Mouse (Mus musculus) cerebellum, adult 9-11 months (tissue): Measurements from ENCODE around the gene Zar1l.
"Not testable (repeated sequence)": the region's sequence is repeated elsewhere in the genome, so short reads cannot be mapped to it uniquely, and the experiment has no call there.

ENCODE experiments used
- DNase-seq: peaks from one replicate; pipeline ENCODE4 v3.0.0; 2022

Zar1l gene

GRCm38 (mm10) chr5:150518064-150518463 is at the start of gene Zar1l:
Gene Zar1l, minus strand, starts transcription at chr5:150518164.
- no peak for DNase-seq

DNA sequence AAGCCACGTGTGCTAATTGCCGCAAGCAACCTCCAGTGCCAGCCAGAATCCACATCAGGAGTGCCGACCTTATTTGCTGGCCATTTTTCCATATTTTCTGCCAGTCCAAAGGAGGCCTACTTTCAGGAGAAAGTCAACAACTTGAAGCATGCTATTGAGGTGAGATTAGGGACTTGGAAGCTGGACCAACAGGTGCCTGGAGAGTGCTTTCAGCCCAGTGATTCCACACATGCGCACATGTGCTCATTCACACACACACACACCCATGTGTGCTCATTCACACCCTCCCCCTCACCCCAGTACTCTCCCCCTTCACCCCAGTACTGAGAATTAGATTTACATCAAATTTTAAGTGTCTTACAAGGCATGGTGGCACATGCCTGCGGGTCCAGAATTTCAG is 49.0 kb upstream of the Zar1l start:
- no peak for DNase-seq

GRCm38 (mm10) chr5:150566226-150566625 is 48.3 kb upstream of the Zar1l start:
- DNase-seq, result no peak

DNA sequence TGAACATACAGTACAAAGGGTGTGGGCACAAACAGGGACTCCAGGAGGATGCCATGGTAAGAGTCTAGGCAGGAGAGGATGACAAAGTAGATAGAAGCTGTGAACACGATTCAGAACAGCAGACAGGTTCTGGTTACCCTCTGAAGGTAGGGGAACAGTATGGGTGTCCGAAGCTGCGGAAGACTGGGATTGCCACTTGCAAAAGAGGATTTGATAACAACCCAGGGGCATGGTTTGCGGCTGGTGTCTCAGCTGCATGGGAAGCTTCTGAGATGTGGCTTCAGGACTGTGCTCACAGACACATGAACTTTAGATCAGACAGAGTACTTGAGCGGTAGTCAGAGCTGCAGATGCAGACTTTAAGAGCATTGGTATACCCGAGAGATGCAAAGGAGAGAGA is 46.5 kb upstream of the Zar1l start:
- no peak for DNase-seq

DNA sequence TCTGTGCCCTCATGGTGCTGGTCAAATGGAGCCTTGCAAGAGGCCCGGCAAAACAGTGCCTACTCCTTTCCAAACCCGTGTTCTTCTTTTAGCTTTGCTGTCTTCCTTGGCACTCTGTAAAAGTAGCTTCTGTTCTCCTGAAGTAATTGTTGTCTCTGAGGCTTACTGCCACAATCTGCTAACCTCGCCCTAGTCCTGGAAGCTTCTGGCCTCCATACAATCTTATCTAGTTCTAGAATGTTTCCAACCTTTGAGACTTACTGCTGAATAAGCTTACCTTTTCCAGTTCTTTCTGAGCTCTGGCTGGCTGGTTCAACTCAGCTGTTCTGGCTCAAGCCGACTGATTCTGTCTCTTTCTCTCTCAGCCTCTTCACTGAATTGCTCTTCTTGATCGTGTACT is 43.8 kb upstream of the Zar1l start:
- no peak for DNase-seq

GRCm38 (mm10) chr5:150561376-150561775 is 43.4 kb upstream of the Zar1l start:
- no peak for DNase-seq

- no peak for DNase-seq
These were observed 42.9 kb upstream of the Zar1l start for GRCm38 (mm10) chr5:150560851-150561250.

- DNase-seq, result no peak
These were observed 41.6 kb upstream of the Zar1l start for GRCm38 (mm10) chr5:150559519-150560103.

DNA sequence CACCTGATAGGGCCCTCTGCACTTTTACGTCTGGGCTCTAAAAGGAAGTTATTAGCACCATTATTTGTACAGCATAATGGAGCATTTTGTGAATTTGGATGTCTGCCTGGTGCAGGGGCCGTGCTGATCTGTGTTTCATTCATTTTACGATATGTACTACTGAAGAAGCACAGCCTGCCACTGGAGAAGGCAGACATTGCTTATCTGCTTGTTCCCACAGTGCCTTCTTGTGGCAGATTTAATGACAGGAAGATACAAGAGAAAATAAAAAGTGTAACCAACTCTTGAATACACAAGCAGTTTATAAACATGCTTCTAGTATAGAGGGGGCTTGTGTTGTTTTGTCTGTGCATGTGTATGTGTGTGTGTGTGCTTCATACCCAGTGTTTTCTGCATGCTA is 33.7 kb upstream of the Zar1l start:
- DNase-seq, result no peak

GRCm38 (mm10) chr5:150543184-150543583 is 25.2 kb upstream of the Zar1l start:
- no peak for DNase-seq

- no peak for DNase-seq
These were observed 23.3 kb upstream of the Zar1l start for GRCm38 (mm10) chr5:150541302-150541701.

DNA sequence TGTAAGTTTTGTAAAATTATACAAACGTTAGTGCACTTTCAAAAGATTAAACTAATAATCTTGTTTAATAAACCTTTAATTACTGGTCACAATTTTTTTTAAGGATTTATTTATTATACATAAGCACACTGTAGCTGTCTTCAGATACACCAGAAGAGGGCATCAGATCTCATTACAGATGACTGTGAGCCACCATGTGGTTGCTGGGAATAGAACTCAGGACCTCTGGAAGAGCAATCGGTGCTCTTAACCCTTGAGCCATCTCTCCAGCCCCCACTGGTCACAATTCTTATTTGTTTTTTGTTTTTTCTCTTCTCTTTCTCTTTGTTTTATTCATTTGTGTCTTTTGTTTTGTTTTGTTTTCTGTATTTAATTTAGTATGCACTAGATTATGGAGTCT is 7.3 kb upstream of the Zar1l start:
- DNase-seq, result no peak

DNA sequence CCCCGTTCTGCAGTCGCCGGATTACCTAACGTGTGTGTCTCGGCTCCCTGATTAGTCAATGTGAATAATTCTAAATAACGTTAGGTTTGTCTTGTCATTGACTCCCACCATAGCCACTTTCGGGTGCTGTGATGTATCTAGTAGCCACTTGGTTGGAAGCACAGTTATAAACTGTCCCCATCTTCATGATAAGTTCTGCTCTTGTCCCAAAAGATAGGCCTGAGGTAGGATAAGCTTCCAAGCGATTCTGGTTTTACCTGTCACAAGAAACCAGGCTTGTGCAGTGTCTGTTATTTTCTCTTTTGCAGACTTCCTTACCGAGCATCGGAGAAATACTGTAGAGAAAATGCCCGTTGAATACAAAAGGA is 4.9 kb upstream of the Zar1l start:
- no peak for DNase-seq

- DNase-seq, result peak; percentile 89
These were observed 4.2 kb upstream of the Zar1l start, which contains the start of gene Brca2 for GRCm38 (mm10) chr5:150521937-150522866. Gene Brca2, plus strand, starts transcription at chr5:150522630.

DNA sequence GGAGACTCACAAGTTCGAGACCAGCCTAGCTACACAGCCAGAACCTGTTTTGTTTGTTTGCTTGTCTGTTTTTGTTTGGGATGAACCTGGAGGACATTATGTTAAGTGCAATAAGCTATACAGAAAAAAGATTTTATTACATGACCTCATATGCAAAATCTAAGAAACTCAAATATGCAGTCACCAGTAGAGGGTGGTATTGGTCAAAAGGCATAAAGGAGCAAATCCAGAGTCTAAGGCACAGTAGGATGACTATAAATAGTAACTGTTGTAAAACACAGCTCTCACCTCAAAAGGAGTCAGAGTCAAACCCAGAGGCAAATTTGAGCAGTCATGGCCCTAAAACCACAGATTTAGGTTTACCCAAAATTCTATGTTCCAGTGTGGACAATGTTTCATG is 1.6 kb upstream of the Zar1l start:
- DNase-seq, result no peak

DNA sequence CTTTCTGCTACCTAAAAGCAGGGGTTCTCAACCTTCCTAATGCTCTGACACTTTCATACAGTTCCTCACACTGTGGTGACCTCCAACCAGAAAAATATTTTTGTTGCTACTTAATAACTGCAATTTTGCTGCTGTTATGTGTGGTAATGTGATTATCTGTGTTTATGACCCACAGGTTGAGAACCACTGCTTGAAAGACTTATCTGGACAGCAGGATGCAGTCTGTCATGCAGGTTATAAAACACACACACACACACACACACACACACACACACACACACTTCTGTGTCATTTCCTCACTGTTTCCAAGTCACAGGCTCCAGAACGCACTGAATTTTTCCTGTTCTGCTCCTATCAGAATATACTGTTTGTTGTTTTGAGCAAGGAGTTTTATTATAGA is 3.9 kb downstream of the Zar1l start:
- no peak for DNase-seq

GRCm38 (mm10) chr5:150513264-150513663 is 4.7 kb downstream of the Zar1l start:
- no peak for DNase-seq

GRCm38 (mm10) chr5:150510451-150511225 is 7.3 kb downstream of the Zar1l start:
- no peak for DNase-seq

DNA sequence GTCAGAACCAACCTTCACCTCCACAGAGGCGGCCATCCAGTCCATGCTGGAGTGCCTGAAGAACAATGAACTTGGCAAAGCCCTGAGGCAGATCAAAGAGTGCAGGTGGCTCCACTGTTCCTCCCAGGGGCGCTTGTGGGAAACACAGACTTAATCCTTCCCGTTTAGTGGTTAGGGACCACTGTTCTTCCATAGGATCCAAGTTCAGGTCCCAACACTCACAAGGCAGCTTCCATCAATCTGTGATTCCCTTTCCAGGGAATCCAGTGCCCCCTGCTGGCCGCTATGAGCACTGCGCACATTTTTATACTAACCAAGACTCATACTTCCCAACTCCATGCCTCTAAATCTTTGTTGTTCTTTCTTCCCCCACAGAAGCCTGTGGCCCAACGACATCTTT is 22.2 kb downstream of the Zar1l start:
- DNase-seq, result peak; percentile 9

DNA sequence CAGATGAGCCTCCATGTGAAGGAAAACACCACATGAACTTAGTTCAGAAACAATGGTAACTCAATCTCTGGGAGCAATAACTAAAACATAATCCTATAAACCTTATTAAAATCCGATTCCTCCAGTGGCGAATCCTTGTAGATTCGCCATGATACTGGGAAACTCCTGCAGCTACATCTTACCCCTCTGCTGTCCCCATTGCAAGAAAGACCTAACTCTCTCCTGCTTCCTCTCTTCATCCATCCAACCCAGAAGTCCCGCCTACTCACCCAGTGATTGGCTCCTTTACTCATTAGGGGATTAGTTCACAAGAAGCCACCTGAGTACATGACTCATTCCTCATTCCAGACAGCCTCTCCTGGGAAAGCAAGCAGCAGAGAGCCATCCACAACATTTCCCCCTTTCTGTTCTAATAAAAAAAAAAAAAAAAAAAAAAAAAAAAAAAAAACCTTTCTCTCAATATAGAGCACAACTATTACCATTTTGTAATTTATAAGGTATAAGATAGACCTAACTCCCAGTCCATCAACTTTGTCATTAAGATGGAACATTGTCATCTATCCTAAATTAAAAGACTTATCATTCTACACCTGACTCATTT is 26.3 kb downstream of the Zar1l start:
- DNase-seq, result not testable (repeated sequence)

DNA sequence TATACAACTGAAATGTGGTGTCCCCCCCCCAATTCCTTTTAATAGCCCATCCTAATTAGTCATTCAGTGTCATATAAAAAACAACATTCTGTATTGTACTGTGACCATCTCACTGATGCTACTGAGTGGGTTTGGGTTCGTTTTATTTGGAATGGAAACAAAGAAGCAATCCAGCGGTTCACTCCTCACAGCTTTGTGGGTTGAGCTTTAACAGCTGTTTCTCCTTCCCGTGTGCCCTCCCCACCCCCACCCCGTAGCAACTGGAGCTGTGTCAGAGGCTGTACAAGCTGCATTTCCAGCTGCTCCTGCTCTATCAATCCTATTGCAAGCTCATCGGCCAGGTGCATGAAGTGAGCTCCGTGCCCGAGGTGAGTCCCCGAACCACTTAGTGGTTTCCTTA is 27.1 kb downstream of the Zar1l start:
- DNase-seq, result no peak

GRCm38 (mm10) chr5:150490285-150490684 is 27.7 kb downstream of the Zar1l start:
- DNase-seq, result no peak

DNA sequence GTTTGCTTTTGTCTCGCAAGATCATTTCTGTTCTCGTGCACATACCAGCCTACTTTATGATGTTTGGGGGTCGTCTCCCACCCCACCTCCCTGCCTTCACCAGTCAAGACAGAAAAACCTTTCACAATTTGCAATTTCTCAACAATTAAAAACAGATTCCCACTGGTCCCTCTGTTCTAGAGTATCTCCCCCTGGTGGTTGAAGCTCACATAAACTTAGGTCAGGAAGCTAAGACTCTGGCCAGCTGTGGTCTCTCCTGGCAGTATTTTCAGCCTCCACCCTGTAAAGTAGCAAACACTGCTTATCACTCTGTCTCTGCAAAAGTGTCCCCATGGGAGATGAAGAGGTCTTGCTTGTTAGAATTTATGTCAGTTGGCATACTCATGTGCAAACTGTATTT is 32.8 kb downstream of the Zar1l start:
- no peak for DNase-seq
